Mouse (Mus musculus): ENCODE measurements around the gene Ssr2. TPM values are rescaled to one million over a fixed set of nuclear protein-coding genes. Genes with fewer than 3 reads are reported as not detected.

Ssr2 gene
- polyA plus RNA-seq, 1 experiment from 2014 or later: 181 TPM

DNA sequence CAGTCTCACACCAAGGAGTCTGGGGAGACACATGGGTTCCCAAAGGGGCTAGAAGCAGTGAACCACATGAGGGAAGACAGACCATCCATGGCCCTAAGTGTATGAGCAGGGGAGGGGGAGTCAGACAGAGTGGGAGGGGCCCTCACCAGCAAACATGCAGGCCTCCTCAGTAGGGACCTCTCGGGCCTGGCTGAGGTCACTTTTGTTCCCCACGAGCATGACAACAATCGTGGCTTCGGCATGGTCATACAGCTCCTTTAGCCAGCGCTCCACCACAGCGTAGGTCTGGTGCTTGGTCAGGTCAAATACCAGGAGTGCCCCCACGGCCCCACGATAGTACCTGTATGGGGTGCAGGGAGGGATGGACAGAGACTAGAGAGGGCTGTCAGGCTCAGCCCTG is 32.5 kb upstream of the Ssr2 start:
- ATAC-seq (ENCODE audit: insufficient number of reproducible peaks, low FRiP score): no peak; the same call in 1 of the 2 replicates
- no peak overlapping the region for H3K27ac ChIP-seq (ENCODE audit: poor library complexity, severe bottlenecking)
- H3K4me1 ChIP-seq (replicated peaks): peaks cover 23% of the 10 kb centered on the region
- no peaks in the 10 kb centered on the region for H3K27me3 ChIP-seq (replicated peaks)
- no peak overlapping the region; the same call in 1 of the 2 replicates for H3K9ac ChIP-seq
- 76% methylated on average over 8 of the region's 8 CpGs for WGBS
- H3K4me3 ChIP-seq: no peak overlapping the region
- no peaks in the 10 kb centered on the region for H3K9me3 ChIP-seq (replicated peaks)
- H3K4me2 ChIP-seq: no peak overlapping the region
- peaks cover 20% of the 10 kb centered on the region for H3K36me3 ChIP-seq

- Histone ChIP-seq H3K9me3 (replicated peaks) (no peaks in the 10 kb centered on the region), H3K27me3 (replicated peaks) (no peaks in the 10 kb centered on the region), H3K36me3 (peaks cover 13% of the 10 kb centered on the region), H3K27ac (ENCODE audit: poor library complexity, severe bottlenecking) (no peak overlapping the region), H3K9ac (no peak overlapping the region), H3K4me2 (no peak overlapping the region), H3K4me1 (replicated peaks) (peaks cover 16% of the 10 kb centered on the region), H3K4me3 (no peak overlapping the region)
- ATAC-seq (ENCODE audit: insufficient number of reproducible peaks, low FRiP score): no peak
- 56% methylated on average over 5 of the region's 5 CpGs for WGBS
Observed at GRCm38 (mm10) chr3:88543651-88544410, 31.8 kb upstream of the Ssr2 start.

DNA sequence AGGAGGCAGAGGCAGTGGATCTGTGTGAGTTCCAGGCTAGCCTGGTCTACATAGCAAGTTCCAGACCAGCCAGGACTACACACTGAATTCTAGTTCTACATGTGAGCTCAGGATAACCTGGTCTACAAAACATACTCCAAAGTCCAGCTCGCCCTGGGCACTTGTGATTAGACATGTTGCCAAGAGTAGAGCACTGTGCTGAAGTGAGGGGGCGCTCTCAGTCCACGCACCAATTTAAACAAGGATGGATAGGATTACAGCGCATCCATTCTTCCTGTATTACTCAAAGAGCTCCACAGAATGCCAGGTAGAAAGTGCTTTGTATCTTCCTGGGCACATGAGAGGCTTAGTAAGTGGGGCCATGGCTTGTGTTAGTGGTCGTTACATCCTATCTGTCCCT is 31.2 kb upstream of the Ssr2 start:
- Histone ChIP-seq H3K36me3 (peaks cover 10% of the 10 kb centered on the region), H3K9ac (0 out of 2 replicates have a peak overlapping the region, but pooled peaks have one; percentile 25), H3K9me3 (replicated peaks) (no peaks in the 10 kb centered on the region), H3K27me3 (replicated peaks) (no peaks in the 10 kb centered on the region), H3K4me3 (no peak overlapping the region), H3K4me1 (replicated peaks) (peaks cover 13% of the 10 kb centered on the region), H3K27ac (ENCODE audit: poor library complexity, severe bottlenecking) (no peak overlapping the region), H3K4me2 (no peak overlapping the region)
- no peak for ATAC-seq (ENCODE audit: insufficient number of reproducible peaks, low FRiP score)
- WGBS: 31% methylated on average over 5 of the region's 5 CpGs

DNA sequence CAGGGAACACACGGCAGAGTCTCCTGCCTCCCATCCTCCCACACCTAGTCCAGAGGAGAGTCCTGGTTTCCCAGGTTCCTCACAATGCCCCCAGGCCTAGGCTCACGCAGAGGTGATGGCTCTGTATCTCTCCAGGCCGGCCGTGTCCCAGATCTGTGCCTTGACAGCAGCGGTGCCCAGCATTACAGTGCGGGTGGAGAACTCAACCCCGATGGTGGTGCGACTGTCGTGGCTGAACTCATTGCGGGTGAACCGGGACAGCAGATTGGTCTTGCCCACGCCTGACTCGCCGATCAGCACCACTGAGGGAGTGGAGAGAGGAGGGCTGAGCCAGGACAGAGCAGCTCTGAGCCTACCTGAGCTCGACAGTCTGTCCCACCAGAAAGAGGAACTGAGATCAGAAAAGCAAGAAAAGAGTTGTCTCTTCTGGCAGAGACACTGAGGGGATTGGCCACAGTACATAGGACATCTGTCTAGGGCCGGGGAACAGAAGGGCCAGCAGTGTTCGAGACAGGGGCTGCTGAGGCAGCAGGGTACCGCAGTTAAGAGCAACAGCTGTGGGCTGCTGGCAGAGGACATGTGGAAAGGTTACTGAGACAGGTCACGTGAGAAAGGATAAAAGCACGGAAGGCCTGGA is 30.6 kb upstream of the Ssr2 start:
- WGBS: 58% methylated on average over 20 of the region's 20 CpGs
- Histone ChIP-seq H3K4me2 (no peak overlapping the region), H3K36me3 (peaks cover 7% of the 10 kb centered on the region), H3K27ac (ENCODE audit: poor library complexity, severe bottlenecking) (no peak overlapping the region), H3K4me3 (no peak overlapping the region), H3K9me3 (replicated peaks) (no peaks in the 10 kb centered on the region), H3K9ac (peak overlapping the region; percentile 25; the same call in 1 of the 2 replicates), H3K4me1 (replicated peaks) (peaks cover 9% of the 10 kb centered on the region), H3K27me3 (replicated peaks) (no peaks in the 10 kb centered on the region)
- ATAC-seq (ENCODE audit: insufficient number of reproducible peaks, low FRiP score): no peak

DNA sequence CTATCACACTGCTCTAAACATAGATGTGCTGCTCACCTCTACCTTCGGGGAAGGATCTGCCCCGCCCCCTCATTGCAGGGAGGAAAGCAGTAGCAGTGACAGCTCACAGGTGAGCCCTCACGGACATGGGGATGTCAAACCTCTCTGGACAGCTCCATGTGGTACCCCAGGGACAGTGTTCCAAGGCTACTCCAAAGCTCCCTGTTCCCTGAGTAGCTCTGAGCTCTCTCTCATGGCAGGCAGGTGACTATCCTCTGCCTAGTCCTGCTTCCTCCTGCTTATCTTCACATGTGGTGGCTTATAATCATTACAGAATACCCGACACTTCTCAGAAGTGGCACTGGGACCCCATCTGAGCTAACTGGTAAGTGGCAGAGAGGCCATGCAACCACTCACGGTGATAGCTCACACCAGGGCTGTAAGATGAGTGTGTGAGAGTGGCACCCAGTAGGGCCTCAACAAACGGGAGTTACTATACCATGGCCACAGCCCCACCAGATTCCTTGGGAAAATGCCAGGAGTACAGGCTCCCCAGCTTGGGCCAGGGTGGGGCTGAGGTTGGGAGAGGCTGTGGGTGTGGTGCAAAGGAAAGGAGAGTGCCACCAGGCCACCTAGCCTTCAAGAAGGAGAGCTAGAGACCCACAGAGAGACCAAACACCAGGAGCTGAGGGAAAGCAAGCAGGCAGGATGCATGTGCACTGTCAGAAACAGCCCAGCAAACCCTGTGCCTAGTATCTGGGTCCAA is 28.8 kb upstream of the Ssr2 start:
- Histone ChIP-seq H3K27me3 (replicated peaks) (no peaks in the 10 kb centered on the region), H3K36me3 (no peaks in the 10 kb centered on the region; the same call in 1 of the 2 replicates), H3K9ac (no peak overlapping the region), H3K9me3 (replicated peaks) (no peaks in the 10 kb centered on the region), H3K27ac (ENCODE audit: poor library complexity, severe bottlenecking) (no peak overlapping the region), H3K4me1 (replicated peaks) (peaks cover 6% of the 10 kb centered on the region), H3K4me2 (no peak overlapping the region), H3K4me3 (no peak overlapping the region)
- no peak for ATAC-seq (ENCODE audit: insufficient number of reproducible peaks, low FRiP score)
- 69% methylated on average over 6 of the region's 6 CpGs for WGBS

- 52% methylated on average over 18 of the region's 18 CpGs for WGBS
- Histone ChIP-seq H3K9me3 (replicated peaks) (no peaks in the 10 kb centered on the region), H3K4me1 (replicated peaks) (peaks cover 12% of the 10 kb centered on the region), H3K9ac (no peak within 1 kb of the TSS), H3K27me3 (replicated peaks) (no peaks in the 10 kb centered on the region), H3K27ac (ENCODE audit: poor library complexity, severe bottlenecking) (no peak within 1 kb of the TSS), H3K4me3 (no peak within 1 kb of the TSS), H3K4me2 (no peak within 1 kb of the TSS), H3K36me3 (no peaks in the 10 kb centered on the region; the same call in 1 of the 2 replicates)
- no peak for ATAC-seq (ENCODE audit: insufficient number of reproducible peaks, low FRiP score)
Observed at GRCm38 (mm10) chr3:88548180-88548917, 27.3 kb upstream of the Ssr2 start, which contains the start of gene Rab25. Rab25 (minus strand) TSS chr3:88548300.

- 83% methylated on average over 4 of the region's 4 CpGs for WGBS
- Histone ChIP-seq H3K9ac (peak overlapping the region; percentile 82; the same call in 1 of the 2 replicates), H3K27me3 (replicated peaks) (no peaks in the 10 kb centered on the region), H3K27ac (ENCODE audit: poor library complexity, severe bottlenecking) (no peak overlapping the region), H3K36me3 (peaks cover 11% of the 10 kb centered on the region), H3K4me2 (peak overlapping the region; percentile 91), H3K4me3 (peak overlapping the region; percentile 84; the same call in 1 of the 2 replicates), H3K9me3 (replicated peaks) (no peaks in the 10 kb centered on the region), H3K4me1 (replicated peaks) (peaks cover 27% of the 10 kb centered on the region)
- ATAC-seq (ENCODE audit: insufficient number of reproducible peaks, low FRiP score): no peak
Observed at GRCm38 (mm10) chr3:88551586-88551985, 24.1 kb upstream of the Ssr2 start.

- peak overlapping the region; percentile 82 for H3K9ac ChIP-seq
- H3K4me3 ChIP-seq: peak overlapping the region; percentile 84
- peaks cover 16% of the 10 kb centered on the region for H3K36me3 ChIP-seq
- H3K27ac ChIP-seq (ENCODE audit: poor library complexity, severe bottlenecking): peak overlapping the region; percentile 96
- no peak for ATAC-seq (ENCODE audit: insufficient number of reproducible peaks, low FRiP score)
- no peaks in the 10 kb centered on the region for H3K27me3 ChIP-seq (replicated peaks)
- H3K9me3 ChIP-seq (replicated peaks): no peaks in the 10 kb centered on the region
- 22% methylated on average over 16 of the region's 16 CpGs for WGBS
- peaks cover 27% of the 10 kb centered on the region for H3K4me1 ChIP-seq (replicated peaks)
- H3K4me2 ChIP-seq: peak overlapping the region; percentile 91
Observed at GRCm38 (mm10) chr3:88552082-88552645, 23.5 kb upstream of the Ssr2 start.

DNA sequence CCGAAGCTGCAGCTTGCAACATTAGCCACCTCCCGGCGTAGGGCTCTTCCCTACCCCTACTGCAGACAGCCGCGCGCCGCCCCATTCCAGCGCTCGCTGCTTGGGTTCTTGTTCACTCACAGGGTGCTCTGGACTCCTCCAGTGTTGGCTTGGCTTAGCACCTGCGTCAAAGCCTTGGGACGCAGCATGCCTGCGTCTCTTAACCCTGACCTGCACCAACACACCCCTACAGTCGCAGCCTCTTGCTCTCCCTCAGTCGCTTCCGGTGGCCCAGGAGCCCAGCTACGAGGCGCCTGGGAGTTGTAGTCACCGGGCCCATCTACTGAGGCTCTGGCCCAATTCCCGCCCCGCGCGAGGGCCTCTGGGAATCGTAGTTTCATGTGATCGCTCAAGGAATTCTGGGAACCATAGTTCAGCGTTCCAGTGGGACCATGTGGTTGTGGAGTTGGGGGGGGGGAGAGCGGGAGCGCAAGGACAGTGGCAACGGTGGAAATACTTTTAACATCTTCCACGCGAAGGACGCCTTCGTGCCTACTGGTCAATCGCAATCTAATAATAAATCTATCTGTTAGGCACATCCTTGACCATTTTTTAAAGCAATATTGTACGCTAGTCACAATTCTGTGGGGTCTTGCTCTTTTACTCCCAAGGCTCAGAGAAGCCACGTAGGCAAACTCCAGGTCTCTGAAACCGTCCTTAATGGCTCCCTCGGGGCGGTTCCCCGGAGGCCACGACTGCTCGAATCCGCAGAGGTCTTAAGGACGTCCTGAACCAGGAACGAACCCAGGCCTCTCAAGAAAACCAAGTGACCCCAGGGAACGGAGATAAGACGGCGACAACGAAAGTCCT is 22.8 kb upstream of the Ssr2 start, which contains the start of gene Lamtor2:
Lamtor2 (minus strand) TSS at position 399 of the 849 bp plus-strand sequence.
- peak; percentile 90 for ATAC-seq (ENCODE audit: insufficient number of reproducible peaks, low FRiP score)
- under 1% methylated on average over 48 of the region's 48 CpGs for WGBS

More for the DNA sequence above, 22.8 kb upstream of the Ssr2 start, which contains the start of gene Lamtor2:
- peak within 1 kb of the TSS; percentile 84 for H3K4me3 ChIP-seq
- H3K4me2 ChIP-seq: peak within 1 kb of the TSS; percentile 91
- peaks cover 27% of the 10 kb centered on the region for H3K4me1 ChIP-seq (replicated peaks)
- no peaks in the 10 kb centered on the region for H3K27me3 ChIP-seq (replicated peaks)
- peak within 1 kb of the TSS; percentile 96 for H3K27ac ChIP-seq (ENCODE audit: poor library complexity, severe bottlenecking)
- peak within 1 kb of the TSS; percentile 89 for H3K9ac ChIP-seq
- peaks cover 23% of the 10 kb centered on the region for H3K36me3 ChIP-seq
- H3K9me3 ChIP-seq (replicated peaks): no peaks in the 10 kb centered on the region
